Mouse (Mus musculus) neural tube, embryonic 11.5 days (tissue): ENCODE measurements around the gene Rab26. TPM values are rescaled to one million over a fixed set of nuclear protein-coding genes. Genes with fewer than 3 reads are reported as not detected.
A peak's percentile ranks its signal among the peaks of the same experiment; 100 is the strongest.

Experiments
- ATAC-seq: fragments of 200-750 bp; cut with Nextera tagmentation; 2 replicates; pipeline ENCODE4 v1.8.0; 2017; ENCODE audit warnings: moderate number of reproducible peaks, mild to moderate bottlenecking, moderate TSS enrichment, moderate library complexity; ENCODE audit not compliant: insufficient read depth, low FRiP score, low TSS enrichment
- DNase-seq: peaks from one replicate; pipeline ENCODE4 v3.0.0-alpha.2; 2015; ENCODE audit warnings: low spot score
- H3K27ac ChIP-seq: fragments of 300-500 bp; sonication (generic); 2 replicates; pipeline ENCODE4 v1.5.1; 2014; ENCODE audit warnings: low read depth, mild to moderate bottlenecking, low read length
- H3K27me3 ChIP-seq: fragments of 300-500 bp; sonication (generic); 2 replicates; pipeline ENCODE4 v1.6.1; 2014; ENCODE audit warnings: mild to moderate bottlenecking, low read length, mixed read lengths; ENCODE audit not compliant: control insufficient read depth, insufficient read depth
- H3K36me3 ChIP-seq: fragments of 300-500 bp; sonication (generic); 2 replicates; pipeline ENCODE4 v1.6.1; 2014; ENCODE audit warnings: mild to moderate bottlenecking, low read length, moderate library complexity, mixed read lengths; ENCODE audit not compliant: control insufficient read depth, insufficient read depth
- H3K4me1 ChIP-seq: fragments of 300-500 bp; sonication (generic); 2 replicates; pipeline ENCODE4 v1.6.1; 2014; ENCODE audit warnings: low read length, mixed read lengths; ENCODE audit not compliant: control insufficient read depth, insufficient read depth
- H3K4me2 ChIP-seq: fragments of 300-500 bp; sonication (generic); 2 replicates; pipeline ENCODE4 v1.6.1; 2014; ENCODE audit warnings: low read depth, mild to moderate bottlenecking, moderate library complexity
- H3K4me3 ChIP-seq: fragments of 300-500 bp; sonication (generic); 2 replicates; pipeline ENCODE4 v1.5.1; 2014; ENCODE audit warnings: low read depth, low read length
- H3K9ac ChIP-seq: fragments of 300-500 bp; sonication (generic); 2 replicates; pipeline ENCODE4 v1.6.1; 2014; ENCODE audit warnings: mild to moderate bottlenecking, low read length
- H3K9me3 ChIP-seq: fragments of 300-500 bp; sonication (generic); 2 replicates; pipeline ENCODE4 v1.6.1; 2016; ENCODE audit warnings: low read length; ENCODE audit not compliant: control insufficient read depth
- WGBS: fragments of 180-500 bp; shearing (Covaris S2); extraction: QIAGEN DNeasy Blood & Tissue Kit; methylation state at CpG from one replicate; pipeline ENCODE4 v1.1.7; 2014; 5-methylcytosine and 5-hydroxymethylcytosine counted together
- polyA plus RNA-seq: library from polyadenylated mRNA; unstranded; fragments of >200 nt; fragmentation: Nextera tagmentation; extraction: Ambion mirVana; gene quantifications from 2 replicates; pipeline ENCODE4 v1.2.1, GENCODE M21; 2014

The Rab26 gene
- polyA plus RNA-seq, 1 experiment from 2014 or later, result 1.7 TPM

DNA sequence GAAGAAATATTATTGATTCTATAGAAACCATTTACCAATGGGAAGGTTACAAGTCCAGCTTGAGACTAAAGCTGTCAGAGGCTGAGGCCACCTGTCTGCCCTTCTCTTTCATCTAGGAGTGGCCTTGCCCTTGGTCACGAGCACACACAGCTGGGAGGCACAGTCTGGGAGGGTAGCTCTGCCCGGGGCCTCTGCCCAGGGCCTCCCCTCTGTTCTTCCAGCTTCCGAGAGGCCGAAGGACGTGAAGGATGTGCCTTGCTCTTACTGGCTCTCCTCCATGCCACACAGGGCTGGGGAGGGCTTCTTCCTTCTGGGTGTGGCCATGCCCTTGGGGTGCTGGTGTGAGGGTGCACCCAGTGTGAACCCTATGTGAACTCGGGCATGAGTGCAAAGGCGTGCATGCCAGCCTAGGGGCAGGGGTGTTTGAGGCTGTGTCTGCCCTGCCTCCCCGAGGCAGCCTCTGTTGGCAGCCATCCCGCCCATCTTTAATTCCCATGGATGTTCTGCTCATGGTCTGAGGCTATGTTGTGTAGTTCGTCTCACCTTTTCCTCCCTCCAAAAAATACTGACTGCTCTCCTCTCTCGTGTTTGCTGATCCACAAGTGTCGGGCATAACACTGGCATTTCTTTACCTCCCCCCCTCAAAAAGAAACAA, 26.1 kb downstream of the Rab26 start:
- Histone ChIP-seq H3K27ac (no peak overlapping the region), H3K9ac (no peak overlapping the region), H3K36me3 (peaks cover 16% of the 10 kb centered on the region), H3K4me2 (no peak overlapping the region), H3K4me1 (no peaks in the 10 kb centered on the region), H3K27me3 (no peaks in the 10 kb centered on the region), H3K9me3 (no peaks in the 10 kb centered on the region), H3K4me3 (no peak overlapping the region)
- 85% methylated on average over 12 of the region's 12 CpGs for WGBS
- ATAC-seq, result no peak
- DNase-seq, result no peak

DNA sequence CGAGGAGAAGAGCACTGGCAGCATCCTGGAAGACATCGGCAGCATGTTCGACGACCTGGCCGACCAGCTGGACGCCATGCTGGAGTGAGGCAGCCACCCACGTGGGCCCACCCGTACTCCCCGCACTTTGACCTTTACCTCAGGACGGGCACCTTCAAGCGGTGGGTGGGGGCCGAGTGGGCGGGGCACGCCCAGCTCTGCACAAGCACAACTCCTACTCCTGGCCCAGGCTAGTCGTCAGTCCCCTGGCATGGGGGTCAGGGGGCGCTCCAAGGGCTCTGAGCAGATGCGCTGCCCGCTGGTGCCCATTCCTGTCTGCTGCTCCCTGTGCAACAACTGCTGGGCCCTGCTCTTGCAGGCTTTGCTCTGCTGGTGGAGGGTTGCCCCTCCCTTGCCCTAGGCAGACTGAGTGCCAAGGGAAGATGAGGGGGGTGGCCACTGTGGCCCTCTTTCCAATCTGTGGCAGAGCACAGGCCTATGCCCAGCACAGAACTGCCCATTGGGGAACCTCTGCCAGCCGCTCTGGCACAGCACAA, 26.8 kb downstream of the Rab26 start:
- H3K4me2 ChIP-seq, result no peak overlapping the region
- ATAC-seq, result 0 out of 2 replicates have a peak, but pooled peaks have one; percentile 17
- WGBS, result 47% methylated on average over 19 of the region's 19 CpGs

DNA sequence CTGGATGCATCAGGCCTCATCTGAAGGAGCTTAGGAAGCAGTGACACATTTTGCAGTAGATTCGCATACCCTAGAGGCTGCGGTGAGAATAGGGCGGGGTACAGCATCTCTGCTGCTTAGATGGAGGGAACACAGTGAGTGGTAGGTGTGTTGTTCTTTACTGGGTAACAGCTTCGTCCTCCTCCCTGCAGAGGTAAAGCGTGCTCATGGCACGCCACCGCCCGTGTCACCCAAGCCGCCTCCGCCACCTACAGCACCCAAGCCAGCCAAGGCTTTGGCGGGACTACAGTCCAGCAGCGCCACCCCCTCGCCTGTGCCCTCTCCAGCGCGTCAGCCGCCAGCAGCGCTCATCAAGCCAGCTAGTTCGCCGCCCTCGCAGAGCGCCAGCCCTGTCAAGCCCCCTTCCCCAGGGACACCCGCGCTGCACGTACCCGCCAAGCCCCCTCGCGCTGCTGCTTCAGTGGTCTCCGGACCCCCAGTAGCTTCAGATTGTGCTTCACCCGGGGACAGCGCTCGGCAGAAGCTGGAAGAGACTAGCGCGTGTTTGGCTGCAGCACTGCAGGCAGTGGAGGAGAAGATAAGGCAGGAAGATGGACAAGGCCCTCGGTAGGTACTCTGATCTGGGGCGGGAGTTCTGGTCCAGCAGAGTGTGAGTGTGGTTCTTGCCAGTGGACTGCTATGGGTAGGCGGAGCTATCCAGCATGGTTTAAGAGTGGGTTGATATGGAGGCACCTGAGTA, 27.5 kb downstream of the Rab26 start:
- Histone ChIP-seq H3K27ac (no peak overlapping the region), H3K4me3 (no peak overlapping the region), H3K9me3 (no peaks in the 10 kb centered on the region), H3K4me2 (no peak overlapping the region), H3K36me3 (peaks cover 16% of the 10 kb centered on the region), H3K27me3 (no peaks in the 10 kb centered on the region), H3K9ac (0 out of 2 replicates have a peak overlapping the region, but pooled peaks have one; percentile 19), H3K4me1 (no peaks in the 10 kb centered on the region)
- ATAC-seq (no peak), DNase-seq (no peak)
- 28% methylated on average over 36 of the region's 36 CpGs for WGBS

More for the DNA sequence above, 26.8 kb downstream of the Rab26 start:
- no peak for DNase-seq
- Histone ChIP-seq H3K27ac (no peak overlapping the region), H3K4me3 (no peak overlapping the region), H3K4me1 (no peaks in the 10 kb centered on the region), H3K9ac (no peak overlapping the region), H3K9me3 (no peaks in the 10 kb centered on the region), H3K36me3 (peaks cover 16% of the 10 kb centered on the region), H3K27me3 (no peaks in the 10 kb centered on the region)

DNA sequence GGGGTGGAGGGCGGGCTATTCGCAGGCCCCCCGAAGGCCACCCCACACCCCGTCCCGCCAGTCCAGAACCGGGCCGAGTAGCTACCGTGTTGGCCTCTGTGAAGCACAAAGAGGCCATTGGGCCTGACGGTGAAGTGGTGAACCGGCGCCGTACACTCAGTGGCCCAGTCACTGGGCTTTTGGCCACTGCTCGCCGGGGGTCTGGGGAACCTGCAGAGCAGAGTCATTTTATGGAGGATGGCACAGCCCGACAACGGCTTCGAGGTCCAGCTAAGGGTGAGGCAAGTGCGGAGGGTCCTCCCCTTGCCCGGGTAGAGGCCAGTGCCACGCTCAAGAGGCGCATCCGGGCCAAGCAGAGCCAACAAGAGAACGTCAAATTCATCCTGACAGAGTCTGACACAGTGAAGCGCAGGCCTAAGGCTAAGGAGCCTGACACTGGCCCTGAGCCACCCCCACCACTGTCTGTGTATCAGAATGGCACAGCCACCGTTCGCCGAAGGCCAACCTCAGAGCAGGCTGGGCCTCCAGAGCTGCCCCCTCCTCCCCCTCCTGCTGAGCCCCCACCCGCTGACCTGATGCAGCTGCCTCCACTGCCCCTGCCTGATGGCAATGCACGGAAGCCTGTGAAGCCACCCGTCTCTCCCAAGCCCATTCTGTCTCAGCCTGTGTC, 28.6 kb downstream of the Rab26 start:
- H3K9ac ChIP-seq, result no peak overlapping the region
- WGBS, result 91% methylated on average over 30 of the region's 30 CpGs
- ATAC-seq, result no peak
- no peak overlapping the region for H3K4me2 ChIP-seq
- no peak for DNase-seq
- H3K27ac ChIP-seq, result no peak overlapping the region
- peaks cover 14% of the 10 kb centered on the region for H3K36me3 ChIP-seq
- no peaks in the 10 kb centered on the region for H3K9me3 ChIP-seq
- H3K4me3 ChIP-seq, result no peak overlapping the region
- H3K4me1 ChIP-seq, result no peaks in the 10 kb centered on the region
- no peaks in the 10 kb centered on the region for H3K27me3 ChIP-seq

DNA sequence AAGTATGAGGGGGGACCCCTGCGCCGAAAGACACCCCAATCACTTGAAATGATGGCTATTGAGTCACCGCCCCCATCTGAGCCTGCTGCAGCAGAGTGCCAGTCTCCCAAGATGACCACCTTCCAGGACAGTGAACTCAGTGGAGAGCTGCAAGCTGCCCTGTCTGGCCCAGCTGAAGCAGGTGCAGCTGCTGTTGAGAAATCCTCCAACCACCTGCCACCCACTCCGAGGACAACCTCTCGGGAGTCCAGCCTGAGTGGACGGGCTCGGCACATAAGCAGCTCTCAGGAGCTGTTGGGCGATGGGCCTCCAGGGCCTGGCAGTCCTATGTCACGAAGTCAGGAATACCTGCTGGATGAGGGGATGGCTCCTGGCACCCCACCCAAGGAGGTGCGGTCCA, 29.9 kb downstream of the Rab26 start:
- H3K27me3 ChIP-seq, result no peaks in the 10 kb centered on the region
- WGBS, result 92% methylated on average over 10 of the region's 10 CpGs

DNA sequence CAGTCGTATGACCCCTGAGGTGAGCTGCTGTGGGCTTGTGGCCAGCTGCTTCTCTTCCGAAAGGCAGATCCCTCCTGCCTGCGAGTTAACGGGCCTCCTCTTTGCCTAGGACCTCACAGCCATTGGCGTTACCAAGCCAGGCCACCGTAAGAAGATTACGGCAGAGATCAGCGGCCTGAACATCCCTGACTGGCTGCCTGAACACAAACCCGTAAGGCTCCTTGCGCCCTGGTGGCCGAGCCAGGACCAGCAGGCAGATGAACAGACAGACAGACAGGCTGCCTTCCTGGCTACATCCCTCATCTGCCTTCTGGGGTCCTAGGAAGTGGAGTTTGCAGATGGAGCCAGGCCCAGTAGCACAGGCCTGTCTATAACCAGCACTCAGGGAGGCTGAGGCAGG, 31.8 kb downstream of the Rab26 start:
- Histone ChIP-seq H3K36me3 (peaks cover 5% of the 10 kb centered on the region), H3K9me3 (no peaks in the 10 kb centered on the region), H3K27me3 (no peaks in the 10 kb centered on the region), H3K4me3 (no peak overlapping the region), H3K4me1 (no peaks in the 10 kb centered on the region), H3K4me2 (no peak overlapping the region), H3K9ac (no peak overlapping the region), H3K27ac (no peak overlapping the region)
- 49% methylated on average over 11 of the region's 11 CpGs for WGBS
- DNase-seq (no peak), ATAC-seq (no peak)

More for the DNA sequence above, 29.9 kb downstream of the Rab26 start:
- Histone ChIP-seq H3K4me3 (no peak overlapping the region), H3K36me3 (peaks cover 6% of the 10 kb centered on the region), H3K4me2 (no peak overlapping the region), H3K9me3 (no peaks in the 10 kb centered on the region), H3K27ac (no peak overlapping the region), H3K9ac (no peak overlapping the region), H3K4me1 (no peaks in the 10 kb centered on the region)
- no peak for DNase-seq
- ATAC-seq, result no peak

DNA sequence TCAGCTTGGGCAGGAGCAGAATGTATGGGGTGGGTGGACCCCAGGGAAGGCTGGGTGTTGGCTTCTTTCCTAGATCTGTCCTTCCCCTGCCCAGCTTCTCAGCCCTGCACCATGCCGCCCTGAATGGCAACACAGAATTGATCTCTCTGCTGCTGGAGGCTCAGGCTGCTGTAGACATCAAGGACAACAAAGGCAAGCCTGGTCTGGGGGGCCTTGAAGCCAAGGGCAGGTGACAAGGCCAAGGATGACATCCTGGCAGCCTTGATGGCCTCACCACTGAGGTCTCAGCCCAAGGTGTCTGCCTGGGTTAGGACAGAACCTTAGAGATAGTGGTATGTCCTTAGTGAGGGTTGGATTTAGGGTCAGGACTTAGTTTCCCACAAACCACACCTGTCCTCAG, 38.0 kb downstream of the Rab26 start:
- no peak overlapping the region for H3K27ac ChIP-seq
- H3K9ac ChIP-seq, result no peak overlapping the region
- no peaks in the 10 kb centered on the region for H3K9me3 ChIP-seq
- ATAC-seq, result no peak
- no peaks in the 10 kb centered on the region for H3K4me1 ChIP-seq
- no peaks in the 10 kb centered on the region for H3K27me3 ChIP-seq
- H3K36me3 ChIP-seq, result peaks cover 4% of the 10 kb centered on the region; the same call in 1 of the 2 replicates
- no peak overlapping the region for H3K4me2 ChIP-seq
- DNase-seq, result no peak
- 89% methylated on average over 1 of the region's 1 CpGs for WGBS
- no peak overlapping the region for H3K4me3 ChIP-seq

DNA sequence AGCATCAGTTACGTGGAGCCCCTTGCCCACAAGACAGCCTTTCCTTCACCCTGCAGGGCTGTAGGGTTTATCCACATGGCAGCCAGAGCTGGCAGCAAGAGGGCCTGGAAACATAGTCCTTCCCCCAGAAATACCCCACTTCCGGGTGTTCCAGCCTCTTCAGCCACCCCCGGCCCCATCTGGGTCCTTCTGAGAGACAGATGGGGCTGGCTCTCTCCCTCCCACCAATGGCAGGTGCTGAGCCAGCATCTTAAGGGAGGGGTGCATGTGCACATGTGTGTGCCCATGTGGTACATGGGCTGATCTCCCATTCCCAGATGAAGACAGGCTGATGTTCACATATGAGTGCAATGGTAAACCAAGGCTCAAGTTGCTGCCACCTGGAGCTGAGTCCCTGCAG, 38.6 kb downstream of the Rab26 start:
- Histone ChIP-seq H3K27ac (no peak overlapping the region), H3K36me3 (peaks cover 4% of the 10 kb centered on the region; the same call in 1 of the 2 replicates), H3K4me3 (no peak overlapping the region), H3K4me1 (no peaks in the 10 kb centered on the region), H3K9me3 (no peaks in the 10 kb centered on the region), H3K27me3 (no peaks in the 10 kb centered on the region), H3K4me2 (no peak overlapping the region), H3K9ac (no peak overlapping the region)
- ATAC-seq (no peak), DNase-seq (no peak)
- 86% methylated on average over 3 of the region's 3 CpGs for WGBS
